Mouse (Mus musculus) kidney, postnatal 36 days (tissue): ENCODE data around the gene Hcn2.
"Not testable (repeated sequence)": the region's sequence is repeated elsewhere in the genome, so short reads cannot be mapped to it uniquely, and the experiment has no call there.

Experiments
- DNase-seq, 2 experiments: peaks; one replicate each; pipeline ENCODE4 v3.0.0; 2021 to 2022; ENCODE audit warnings: mixed read lengths in 2 of 2

Gene Hcn2

DNA sequence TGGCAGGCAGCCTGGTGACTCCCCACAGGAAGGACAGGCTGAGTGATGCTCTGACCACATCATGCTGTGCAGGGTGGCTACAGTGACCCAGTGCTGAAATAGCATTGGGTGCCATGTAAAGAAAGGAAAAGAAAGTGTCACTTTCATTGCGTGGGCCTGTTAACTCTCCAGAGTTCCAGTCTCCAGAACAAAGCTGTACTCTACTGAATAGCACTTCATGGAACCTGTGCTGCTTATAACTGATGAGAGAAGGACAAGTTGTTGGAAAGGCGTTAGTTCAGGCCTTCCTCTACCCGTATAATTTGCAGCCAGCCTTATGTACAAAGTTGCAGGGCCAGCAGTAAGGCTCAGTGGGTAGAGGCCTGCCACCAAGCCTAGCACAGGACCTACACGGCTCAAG is 27.7 kb upstream of the Hcn2 start, which contains the start of gene Gzmm:
Gene Gzmm, plus strand, starts transcription at position 301 of the 400 bp plus-strand sequence.
- DNase-seq = no peak

- DNase-seq = no peak
Observed at GRCm38 (mm10) chr10:79689178-79689577, 27.3 kb upstream of the Hcn2 start.

GRCm38 (mm10) chr10:79691986-79692548 is 24.4 kb upstream of the Hcn2 start:
- DNase-seq = no peak

DNA sequence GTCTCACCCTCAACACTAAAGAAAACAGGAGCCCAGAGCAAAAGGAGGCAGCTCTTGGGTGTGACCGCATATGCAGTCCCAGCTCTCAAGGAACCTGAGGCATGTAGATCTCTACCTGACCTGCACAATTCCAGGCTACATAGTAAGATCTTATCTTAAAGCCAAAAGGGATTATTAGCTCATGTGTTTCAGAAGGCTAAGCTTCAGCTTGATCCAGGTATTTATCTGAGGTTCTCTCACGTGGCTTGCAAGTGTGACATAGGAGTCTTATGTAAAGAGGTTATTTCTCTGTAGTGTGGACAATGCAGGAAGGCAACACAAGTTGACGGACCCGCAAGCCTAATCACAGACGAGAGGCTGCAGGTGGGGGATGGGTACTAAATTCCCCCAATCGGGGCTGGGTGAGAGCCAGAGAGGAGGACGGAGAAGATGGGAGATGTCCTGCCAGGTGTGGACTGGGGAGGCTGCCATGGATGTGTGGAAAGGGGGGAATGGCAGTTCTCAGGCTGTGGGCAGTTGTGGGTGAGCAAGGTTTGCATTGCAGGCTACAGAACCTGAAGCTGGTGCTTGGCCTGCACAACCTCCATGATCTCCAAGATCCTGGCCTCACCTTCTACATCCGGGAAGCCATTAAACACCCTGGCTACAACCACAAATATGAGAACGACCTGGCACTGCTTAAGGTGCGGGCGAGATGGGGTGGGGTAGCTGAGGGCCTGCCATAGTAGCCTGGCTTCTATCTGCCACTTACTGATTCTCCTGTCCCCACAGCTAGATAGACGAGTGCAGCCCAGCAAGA is 22.7 kb upstream of the Hcn2 start:
- DNase-seq = no peak

DNA sequence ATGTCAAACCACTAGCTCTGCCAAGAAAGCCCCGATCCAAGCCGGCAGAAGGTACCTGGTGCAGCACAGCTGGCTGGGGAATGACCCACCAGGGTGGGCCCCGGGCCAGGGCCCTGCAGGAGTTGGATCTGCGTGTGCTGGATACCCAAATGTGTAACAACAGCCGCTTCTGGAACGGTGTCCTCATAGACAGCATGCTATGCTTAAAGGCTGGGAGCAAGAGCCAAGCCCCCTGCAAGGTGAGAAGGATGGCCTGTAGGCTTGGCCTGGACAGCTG is 22.1 kb upstream of the Hcn2 start:
- no peak for DNase-seq

DNA sequence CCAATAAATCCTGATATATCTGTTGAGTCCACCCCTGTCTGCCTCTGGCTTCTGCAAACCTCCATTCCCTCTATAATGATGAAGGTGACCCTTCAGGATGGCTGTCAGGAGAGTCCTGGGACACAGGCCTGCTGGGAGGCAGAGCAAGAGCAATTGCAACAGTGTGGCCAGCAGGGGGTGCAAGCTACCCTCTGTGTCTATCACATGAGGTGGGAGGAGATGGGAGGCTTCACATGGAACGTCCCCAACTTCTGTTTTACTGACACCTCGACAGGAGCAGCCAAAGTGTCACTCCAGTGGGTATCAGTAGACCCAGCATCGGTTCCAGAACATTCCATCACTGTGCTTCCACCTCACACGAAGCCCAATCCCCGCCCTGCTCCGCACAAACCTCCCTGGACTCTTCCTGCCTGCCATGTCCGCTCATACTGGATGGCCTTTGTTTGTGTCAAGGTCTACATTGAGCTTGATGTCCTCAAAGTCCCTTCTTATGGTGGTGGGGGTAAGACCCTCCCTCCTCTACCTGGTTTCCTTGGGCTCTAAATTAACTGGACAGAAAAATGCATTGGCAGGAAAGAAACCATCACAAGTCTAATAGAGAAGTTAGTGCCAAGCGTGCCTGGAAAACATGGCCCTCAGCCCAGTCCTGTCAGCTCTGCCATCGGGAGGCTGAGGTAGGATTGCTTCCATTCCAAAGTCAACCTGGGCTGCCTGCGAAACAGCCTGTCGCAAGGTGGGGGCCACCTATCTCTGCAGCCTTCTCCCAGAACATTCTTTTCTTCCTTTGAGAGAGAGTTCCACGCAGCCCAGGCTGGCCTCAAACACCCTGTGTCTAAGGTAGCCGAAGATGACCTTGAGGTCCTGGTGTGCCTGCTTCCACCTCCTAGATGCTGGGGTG is 21.0 kb upstream of the Hcn2 start:
- peak; percentile 79 to 93 for DNase-seq

DNA sequence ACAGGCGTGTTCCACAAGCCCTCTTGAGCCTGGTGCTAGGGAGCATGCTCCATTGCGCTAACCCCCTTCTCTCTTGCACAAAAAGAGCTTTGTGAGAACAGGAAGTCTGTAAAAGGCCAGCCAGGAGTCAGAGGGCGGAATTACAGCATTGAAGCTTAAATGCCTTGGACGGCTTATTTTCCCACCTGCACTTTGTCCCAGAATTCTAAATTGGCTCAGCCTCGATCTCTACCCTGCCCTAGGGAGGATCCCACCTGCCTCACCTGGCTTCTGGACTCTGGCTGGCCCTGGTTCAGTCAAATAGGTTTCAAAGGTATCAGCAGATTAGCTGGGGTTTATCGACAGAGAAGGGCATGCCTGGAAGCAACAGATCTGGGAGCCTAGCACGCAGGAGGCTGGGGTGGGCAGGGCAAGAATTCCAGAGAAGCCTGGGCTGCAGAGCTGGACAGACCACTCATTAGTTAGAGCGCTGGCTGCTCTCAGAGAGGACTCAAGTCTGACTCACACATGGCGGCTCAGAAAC is 20.2 kb upstream of the Hcn2 start:
- DNase-seq = peak; percentile 20 to 43

DNA sequence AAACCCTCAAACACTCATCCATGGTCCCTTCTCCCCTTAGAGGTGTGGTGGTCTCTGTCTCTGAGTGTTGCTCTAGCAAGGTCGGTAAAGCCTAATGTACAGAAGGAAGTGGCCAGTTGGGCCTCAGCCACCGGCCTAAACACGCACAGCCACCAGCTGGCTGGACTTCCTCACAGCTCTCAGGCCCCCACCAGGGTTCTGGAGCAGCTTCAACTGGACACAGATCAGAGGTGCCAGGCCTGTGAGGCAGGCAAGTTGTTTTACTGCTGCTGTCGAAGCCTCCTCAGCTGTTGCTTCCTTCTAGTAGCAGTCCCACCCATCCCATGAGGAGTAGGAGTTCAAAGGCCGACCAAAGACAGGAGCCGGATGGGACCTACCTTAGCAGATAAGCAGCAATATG is 18.5 kb upstream of the Hcn2 start:
- DNase-seq = no peak

GRCm38 (mm10) chr10:79698459-79698858 is 18.0 kb upstream of the Hcn2 start:
- no peak for DNase-seq

DNA sequence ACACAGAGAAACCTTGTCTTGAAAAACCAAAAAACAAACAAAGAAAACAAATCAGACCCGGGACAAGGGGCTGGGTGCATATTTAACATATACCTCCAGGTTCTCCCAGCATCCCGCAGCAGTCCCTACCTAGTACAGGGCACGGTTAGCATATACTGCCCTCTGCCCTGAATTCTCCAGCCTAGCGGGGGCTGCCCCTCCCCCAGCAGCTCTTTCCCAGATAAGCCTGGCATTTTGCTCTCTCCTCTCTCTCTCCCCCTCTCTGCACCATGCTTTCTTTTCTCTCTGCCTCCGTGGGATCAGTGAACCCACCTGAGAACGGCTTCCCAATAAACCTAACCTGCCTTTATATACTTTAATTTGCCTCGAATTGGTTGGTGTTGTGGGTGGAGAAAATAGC is 15.8 kb upstream of the Hcn2 start:
- DNase-seq = no peak

GRCm38 (mm10) chr10:79701443-79702129 is 14.8 kb upstream of the Hcn2 start:
- DNase-seq = peak; percentile 53 to 60

DNA sequence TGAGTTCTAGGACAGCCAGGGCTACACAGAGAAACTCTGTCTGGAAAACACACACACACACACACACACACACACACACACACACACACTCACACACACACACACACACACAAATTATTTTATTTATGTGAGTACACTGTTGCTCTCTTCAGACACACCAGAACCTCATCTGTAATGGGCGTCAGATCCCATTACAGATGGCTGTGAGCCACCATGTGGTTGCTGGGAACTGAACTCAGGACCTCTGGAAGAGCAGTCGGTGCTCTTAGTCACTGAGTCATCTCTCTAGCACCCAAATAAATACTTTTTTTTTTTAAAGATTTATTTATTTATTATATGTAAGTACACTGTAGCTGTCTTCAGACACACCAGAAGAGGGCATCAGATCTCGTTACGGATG is 13.5 kb upstream of the Hcn2 start:
- DNase-seq = not testable (repeated sequence)

GRCm38 (mm10) chr10:79703541-79703940 is 12.9 kb upstream of the Hcn2 start:
- no peak for DNase-seq

DNA sequence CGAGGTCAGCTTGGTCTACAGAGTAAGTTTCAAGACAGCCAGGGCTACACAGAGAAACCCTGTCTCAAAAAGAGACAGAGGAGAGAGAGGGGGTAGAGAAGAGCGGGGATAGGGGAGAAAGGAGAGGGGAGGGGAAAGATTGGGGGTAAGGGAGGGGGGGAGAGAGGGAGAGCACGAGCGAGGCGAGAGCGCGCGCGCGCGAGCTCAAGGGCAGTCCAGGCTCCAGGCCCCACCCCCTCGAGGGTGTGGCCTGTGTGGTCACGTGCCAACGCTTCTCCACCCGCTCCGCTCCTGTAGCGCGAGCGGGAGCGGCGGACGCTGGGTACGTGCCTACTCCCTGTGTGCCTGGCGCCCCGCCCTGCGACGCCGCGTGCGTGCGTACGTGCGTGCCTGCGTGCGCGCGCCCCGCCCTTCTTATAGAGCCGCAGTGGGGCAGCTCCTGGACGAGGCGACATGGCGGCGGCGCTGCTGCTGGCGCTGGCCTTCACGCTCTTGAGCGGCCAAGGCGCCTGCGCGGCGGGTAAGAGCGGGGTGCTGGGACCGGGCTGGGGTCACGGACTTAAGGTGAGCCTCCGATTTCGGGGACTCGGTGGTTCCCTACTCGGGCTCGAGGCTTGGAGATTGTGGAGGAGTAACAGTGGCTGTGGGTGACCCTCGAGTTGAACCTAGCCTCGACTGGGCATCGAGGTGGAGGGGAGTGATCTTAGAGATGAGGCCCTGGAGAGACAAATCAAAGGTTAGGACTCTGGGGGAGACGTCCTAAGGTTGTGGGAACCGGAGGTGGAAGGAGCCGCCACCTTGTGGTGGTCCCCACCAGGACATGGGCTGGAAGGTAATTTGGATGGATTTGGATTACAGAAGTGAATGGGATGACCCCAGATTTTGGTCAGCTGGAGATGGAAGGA is 12.1 kb upstream of the Hcn2 start, which contains the start of gene Bsg:
Gene Bsg, plus strand, starts transcription at position 427 of the 905 bp plus-strand sequence.
- DNase-seq = peak; percentile 99 to 100

DNA sequence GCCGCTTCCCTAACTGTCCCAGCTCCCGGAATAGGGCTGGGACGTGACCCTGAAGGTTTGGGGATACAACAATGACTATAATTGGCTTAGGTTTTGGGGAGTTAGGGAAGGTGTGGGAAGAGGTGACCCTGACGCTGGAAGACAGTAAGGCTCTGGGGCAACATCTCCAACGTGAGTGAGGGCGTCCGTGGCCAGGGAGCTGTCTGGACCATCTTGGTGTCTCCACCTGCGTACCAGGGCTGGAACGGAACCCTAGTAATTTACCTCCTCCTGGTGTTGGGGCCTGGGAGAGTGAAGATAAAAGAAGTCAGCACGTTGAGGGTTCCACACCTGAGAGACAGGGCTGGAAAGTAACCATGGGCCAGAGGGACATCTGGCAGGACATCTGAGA is 11.5 kb upstream of the Hcn2 start:
- no peak for DNase-seq

DNA sequence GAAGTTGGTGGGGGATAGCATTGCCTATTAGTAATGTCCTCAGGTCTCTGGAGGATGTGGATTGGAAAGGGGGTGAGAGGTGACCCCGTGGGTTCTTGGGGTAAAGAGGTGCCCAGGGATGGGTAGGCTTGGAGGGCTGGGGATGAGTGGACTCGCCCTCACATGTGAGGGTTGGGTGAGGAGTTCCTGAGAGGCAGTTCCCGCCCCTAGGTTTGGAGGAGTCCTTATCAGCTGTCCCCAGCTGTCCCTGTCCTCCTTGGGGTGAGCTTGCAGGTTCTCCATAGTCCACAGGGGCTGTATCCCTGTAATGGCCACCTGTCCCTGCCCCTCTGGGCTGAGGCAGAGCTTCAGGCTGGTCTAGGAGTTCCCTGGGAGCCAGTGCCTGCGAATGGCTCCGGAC is 10.5 kb upstream of the Hcn2 start:
- no peak for DNase-seq

- peak; percentile 32 to 40 for DNase-seq
Observed at GRCm38 (mm10) chr10:79706406-79707094, 9.9 kb upstream of the Hcn2 start.

DNA sequence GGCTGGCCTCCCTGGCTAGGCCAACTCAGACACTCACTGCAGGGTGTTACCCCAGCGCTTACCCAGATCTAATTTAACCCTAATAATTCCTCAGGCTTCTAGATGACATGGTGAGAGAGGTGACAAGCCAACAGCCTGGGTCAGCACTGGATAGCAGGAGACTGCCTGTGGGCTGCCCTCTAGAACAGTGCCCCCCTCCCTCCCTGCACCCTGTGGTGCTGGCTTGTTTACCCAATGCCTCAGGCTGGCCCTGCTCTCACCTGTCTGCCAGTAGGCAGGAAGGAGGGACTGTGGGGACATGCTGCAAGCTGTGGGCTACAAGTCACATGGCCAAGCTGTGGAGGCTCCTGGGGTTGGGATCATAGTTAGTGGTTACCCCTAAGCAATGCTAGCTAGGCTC is 9.3 kb upstream of the Hcn2 start:
- DNase-seq = no peak

DNA sequence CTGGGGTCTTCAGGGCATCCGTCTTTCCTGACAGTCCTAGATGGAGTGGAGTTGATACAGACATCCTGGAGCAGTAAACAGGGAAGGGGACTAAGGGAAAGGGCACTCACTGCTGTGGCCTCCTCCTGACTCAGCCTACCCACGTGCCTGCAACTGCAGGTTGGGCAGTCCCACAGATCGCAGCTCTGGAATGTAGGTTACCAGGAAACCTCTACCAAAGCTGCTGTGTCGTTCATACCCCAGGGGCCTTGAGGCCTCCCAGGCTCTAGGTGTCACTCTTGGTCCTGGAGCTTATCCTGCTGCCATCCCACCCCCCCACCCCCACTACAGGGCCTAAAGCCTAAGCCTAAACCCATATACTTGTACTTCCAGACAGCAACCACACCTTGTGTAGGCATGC is 8.7 kb upstream of the Hcn2 start:
- DNase-seq = no peak

DNA sequence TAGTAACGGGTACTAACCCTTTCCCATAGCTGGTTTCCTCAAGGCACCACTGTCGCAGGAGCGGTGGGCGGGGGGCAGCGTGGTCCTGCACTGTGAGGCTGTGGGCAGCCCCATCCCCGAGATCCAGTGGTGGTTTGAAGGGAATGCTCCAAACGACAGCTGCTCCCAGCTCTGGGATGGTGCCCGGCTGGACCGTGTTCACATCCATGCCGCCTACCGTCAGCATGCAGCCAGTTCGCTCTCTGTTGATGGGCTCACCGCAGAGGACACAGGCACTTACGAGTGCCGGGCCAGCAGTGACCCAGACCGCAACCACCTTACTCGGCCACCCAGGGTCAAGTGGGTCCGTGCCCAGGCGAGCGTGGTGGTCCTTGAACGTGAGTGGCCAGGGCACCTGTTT is 7.8 kb upstream of the Hcn2 start:
- DNase-seq = no peak

DNA sequence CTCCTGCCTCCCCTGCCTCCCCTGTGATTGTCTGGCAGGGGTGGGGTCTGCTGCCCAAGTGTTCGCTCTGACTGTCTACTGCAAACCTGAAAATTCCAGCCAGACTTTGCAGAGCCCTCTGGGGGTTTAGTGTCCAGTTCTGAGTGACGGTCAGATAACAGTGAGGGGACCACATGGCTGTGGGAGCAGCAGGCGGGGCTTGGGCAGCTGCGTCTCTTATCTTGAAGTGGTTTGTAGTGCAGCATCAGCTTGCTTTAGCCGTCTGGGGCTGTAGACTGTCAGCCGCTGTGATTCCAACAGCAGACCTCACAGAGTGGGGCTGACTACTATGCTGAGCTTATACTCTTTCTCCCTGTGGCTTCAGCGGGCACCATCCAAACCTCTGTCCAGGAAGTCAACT is 7.1 kb upstream of the Hcn2 start:
- no peak for DNase-seq
